Mouse (Mus musculus): Measurements from ENCODE around the gene Wbp2. TPM values are rescaled to one million over a fixed set of nuclear protein-coding genes. Genes with fewer than 3 reads are reported as not detected.

Wbp2 gene
- polyA plus RNA-seq, 1 experiment: 288 TPM

GRCm38 (mm10) chr11:116040593-116040992 lies 46.2 kb downstream of the Wbp2 start:
- Histone ChIP-seq H3K27ac (ENCODE audit: control insufficient read depth, insufficient read depth, low read length) (no peak overlapping the region), H3K4me1 (replicated peaks; ENCODE audit: control insufficient read depth, insufficient read depth, low read length) (no peaks in the 10 kb centered on the region)
- 80% methylated on average over 6 of the region's 6 CpGs for WGBS

GRCm38 (mm10) chr11:116037826-116038225 lies 49.0 kb downstream of the Wbp2 start:
- H3K27ac ChIP-seq (ENCODE audit: control insufficient read depth, insufficient read depth, low read length): no peak overlapping the region
- no peak for DNase-seq
- 95% methylated on average over 9 of the region's 9 CpGs for WGBS
- TF ChIP-seq POLR2A (IDR thresholded peaks at IDR 0.05; ENCODE audit: control insufficient read depth, extremely low read depth, insufficient read depth, low read length, poor library complexity) (no peak), CTCF (IDR thresholded peaks at IDR 0.05; ENCODE audit: borderline replicate concordance, control insufficient read depth, extremely low read depth, insufficient read depth, low read length, poor library complexity) (no peak)
- peaks cover 13% of the 10 kb centered on the region for H3K36me3 ChIP-seq (ENCODE audit: control insufficient read depth, insufficient read depth, low read length)
- H3K4me3 ChIP-seq (ENCODE audit: control insufficient read depth, insufficient read depth, low read length): no peak overlapping the region
- H3K4me1 ChIP-seq (replicated peaks; ENCODE audit: control insufficient read depth, insufficient read depth, low read length): no peaks in the 10 kb centered on the region
- no peaks in the 10 kb centered on the region for H3K27me3 ChIP-seq (ENCODE audit: control insufficient read depth, insufficient read depth, low read length)

More at GRCm38 (mm10) chr11:116040593-116040992, 46.2 kb downstream of the Wbp2 start:
- no peak for DNase-seq
- H3K27me3 ChIP-seq (ENCODE audit: control insufficient read depth, insufficient read depth, low read length): no peaks in the 10 kb centered on the region
- TF ChIP-seq CTCF (IDR thresholded peaks at IDR 0.05; ENCODE audit: borderline replicate concordance, control insufficient read depth, extremely low read depth, insufficient read depth, low read length, poor library complexity) (no peak), POLR2A (IDR thresholded peaks at IDR 0.05; ENCODE audit: control insufficient read depth, extremely low read depth, insufficient read depth, low read length, poor library complexity) (no peak)
- H3K36me3 ChIP-seq (ENCODE audit: control insufficient read depth, insufficient read depth, low read length): peaks cover 25% of the 10 kb centered on the region
- no peak overlapping the region for H3K4me3 ChIP-seq (ENCODE audit: control insufficient read depth, insufficient read depth, low read length)

- Histone ChIP-seq H3K36me3 (ENCODE audit: control insufficient read depth, insufficient read depth, low read length) (peaks cover 10% of the 10 kb centered on the region), H3K27ac (ENCODE audit: control insufficient read depth, insufficient read depth, low read length) (no peak overlapping the region), H3K4me1 (replicated peaks; ENCODE audit: control insufficient read depth, insufficient read depth, low read length) (peaks cover 1% of the 10 kb centered on the region), H3K4me3 (ENCODE audit: control insufficient read depth, insufficient read depth, low read length) (no peak overlapping the region), H3K27me3 (ENCODE audit: control insufficient read depth, insufficient read depth, low read length) (no peaks in the 10 kb centered on the region)
- DNase-seq: no peak
- 94% methylated on average over 3 of the region's 3 CpGs for WGBS
- TF ChIP-seq CTCF (IDR thresholded peaks at IDR 0.05; ENCODE audit: borderline replicate concordance, control insufficient read depth, extremely low read depth, insufficient read depth, low read length, poor library complexity) (no peak), POLR2A (IDR thresholded peaks at IDR 0.05; ENCODE audit: control insufficient read depth, extremely low read depth, insufficient read depth, low read length, poor library complexity) (no peak)
Observed at GRCm38 (mm10) chr11:116036671-116037070, 50.1 kb downstream of the Wbp2 start.

GRCm38 (mm10) chr11:116034584-116034983 lies 52.2 kb downstream of the Wbp2 start:
- H3K27me3 ChIP-seq (ENCODE audit: control insufficient read depth, insufficient read depth, low read length): no peaks in the 10 kb centered on the region
- H3K36me3 ChIP-seq (ENCODE audit: control insufficient read depth, insufficient read depth, low read length): peaks cover 7% of the 10 kb centered on the region
- no peak for DNase-seq
- no peak overlapping the region for H3K4me3 ChIP-seq (ENCODE audit: control insufficient read depth, insufficient read depth, low read length)
- WGBS: 97% methylated on average over 6 of the region's 6 CpGs
- H3K4me1 ChIP-seq (replicated peaks; ENCODE audit: control insufficient read depth, insufficient read depth, low read length): peaks cover 6% of the 10 kb centered on the region
- TF ChIP-seq POLR2A (IDR thresholded peaks at IDR 0.05; ENCODE audit: control insufficient read depth, extremely low read depth, insufficient read depth, low read length, poor library complexity): no peak
- TF ChIP-seq CTCF (IDR thresholded peaks at IDR 0.05; ENCODE audit: borderline replicate concordance, control insufficient read depth, extremely low read depth, insufficient read depth, low read length, poor library complexity): no peak
- H3K27ac ChIP-seq (ENCODE audit: control insufficient read depth, insufficient read depth, low read length): no peak overlapping the region

GRCm38 (mm10) chr11:116030898-116031845 lies 55.6 kb downstream of the Wbp2 start:
- no peak for TF ChIP-seq CTCF (IDR thresholded peaks at IDR 0.05; ENCODE audit: borderline replicate concordance, control insufficient read depth, extremely low read depth, insufficient read depth, low read length, poor library complexity)
- TF ChIP-seq POLR2A (IDR thresholded peaks at IDR 0.05; ENCODE audit: control insufficient read depth, extremely low read depth, insufficient read depth, low read length, poor library complexity): no peak
- 26% methylated on average over 14 of the region's 14 CpGs for WGBS
- DNase-seq: no peak
- no peaks in the 10 kb centered on the region for H3K27me3 ChIP-seq (ENCODE audit: control insufficient read depth, insufficient read depth, low read length)
- peak overlapping the region; percentile 84 for H3K27ac ChIP-seq (ENCODE audit: control insufficient read depth, insufficient read depth, low read length)
- H3K36me3 ChIP-seq (ENCODE audit: control insufficient read depth, insufficient read depth, low read length): no peaks in the 10 kb centered on the region
- peaks cover 6% of the 10 kb centered on the region for H3K4me1 ChIP-seq (replicated peaks; ENCODE audit: control insufficient read depth, insufficient read depth, low read length)
- H3K4me3 ChIP-seq (ENCODE audit: control insufficient read depth, insufficient read depth, low read length): peak overlapping the region; percentile 54

GRCm38 (mm10) chr11:116030088-116030897 lies 56.5 kb downstream of the Wbp2 start, which contains the start of gene Unk:
TSS of gene Unk (plus strand) at chr11:116030322.
- WGBS: under 1% methylated on average over 67 of the region's 67 CpGs
- Histone ChIP-seq H3K27me3 (ENCODE audit: control insufficient read depth, insufficient read depth, low read length) (no peaks in the 10 kb centered on the region), H3K36me3 (ENCODE audit: control insufficient read depth, insufficient read depth, low read length) (no peaks in the 10 kb centered on the region), H3K4me1 (replicated peaks; ENCODE audit: control insufficient read depth, insufficient read depth, low read length) (peaks cover 6% of the 10 kb centered on the region), H3K27ac (ENCODE audit: control insufficient read depth, insufficient read depth, low read length) (peak within 1 kb of the TSS; percentile 84), H3K4me3 (ENCODE audit: control insufficient read depth, insufficient read depth, low read length) (peak within 1 kb of the TSS; percentile 54)
- DNase-seq: peak; percentile 97
- peak; percentile 48; the same call in 1 of the 2 replicates for TF ChIP-seq POLR2A (IDR thresholded peaks at IDR 0.05; ENCODE audit: control insufficient read depth, extremely low read depth, insufficient read depth, low read length, poor library complexity)
- TF ChIP-seq CTCF (IDR thresholded peaks at IDR 0.05; ENCODE audit: borderline replicate concordance, control insufficient read depth, extremely low read depth, insufficient read depth, low read length, poor library complexity): no peak

All from thymus, adult 2 months (tissue).